Mouse (Mus musculus): ENCODE data around the gene Gm26992.
"Not testable (repeated sequence)": the region's sequence is repeated elsewhere in the genome, so short reads cannot be mapped to it uniquely, and the experiment has no call there.

Gm26992 gene

GRCm38 (mm10) chrX:103421710-103422109 is at the start of gene Gm26992:
Gm26992 (plus strand) TSS chrX:103422010.
- DNase-seq (ENCODE audit: low read depth, low spot score): no peak

GRCm38 (mm10) chrX:103374250-103374649 is 47.6 kb upstream of the Gm26992 start:
- no peak for DNase-seq (ENCODE audit: low read depth, low spot score)

GRCm38 (mm10) chrX:103384528-103384927 is 37.3 kb upstream of the Gm26992 start:
- no peak for DNase-seq (ENCODE audit: low read depth, low spot score)

- DNase-seq (ENCODE audit: low read depth, low spot score): no peak
Measured at GRCm38 (mm10) chrX:103388131-103388530, 33.7 kb upstream of the Gm26992 start.

- no peak for DNase-seq (ENCODE audit: low read depth, low spot score)
Measured at GRCm38 (mm10) chrX:103393841-103394240, 28.0 kb upstream of the Gm26992 start.

- no peak for DNase-seq (ENCODE audit: low read depth, low spot score)
Measured at GRCm38 (mm10) chrX:103405021-103405420, 16.8 kb upstream of the Gm26992 start.

GRCm38 (mm10) chrX:103414167-103414566 is 7.6 kb upstream of the Gm26992 start, which contains the start of gene Tsx:
Tsx (plus strand) TSS chrX:103414467.
- DNase-seq (ENCODE audit: low read depth, low spot score): no peak

- no peak for DNase-seq (ENCODE audit: low read depth, low spot score)
Measured at GRCm38 (mm10) chrX:103427677-103428076, 5.9 kb downstream of the Gm26992 start.

- DNase-seq (ENCODE audit: low read depth, low spot score): no peak
Measured at GRCm38 (mm10) chrX:103432293-103432692, 10.5 kb downstream of the Gm26992 start.

- no peak for DNase-seq (ENCODE audit: low read depth, low spot score)
Measured at GRCm38 (mm10) chrX:103438023-103438422, 16.2 kb downstream of the Gm26992 start.

GRCm38 (mm10) chrX:103440803-103441202 is 19.0 kb downstream of the Gm26992 start:
- peak; percentile 20 for DNase-seq (ENCODE audit: low read depth, low spot score)

- DNase-seq (ENCODE audit: low read depth, low spot score): peak; percentile 25
Measured at GRCm38 (mm10) chrX:103443755-103444154, 21.9 kb downstream of the Gm26992 start.

- no peak for DNase-seq (ENCODE audit: low read depth, low spot score)
Measured at GRCm38 (mm10) chrX:103447539-103448169, 25.8 kb downstream of the Gm26992 start.

GRCm38 (mm10) chrX:103448429-103448828 is 26.6 kb downstream of the Gm26992 start:
- not testable (repeated sequence) for DNase-seq (ENCODE audit: low read depth, low spot score)

GRCm38 (mm10) chrX:103448943-103449722 is 27.3 kb downstream of the Gm26992 start:
- DNase-seq (ENCODE audit: low read depth, low spot score): not testable (repeated sequence)

- no peak for DNase-seq (ENCODE audit: low read depth, low spot score)
Measured at GRCm38 (mm10) chrX:103452815-103453214, 31.0 kb downstream of the Gm26992 start.

- no peak for DNase-seq (ENCODE audit: low read depth, low spot score)
Measured at GRCm38 (mm10) chrX:103460056-103460455, 38.2 kb downstream of the Gm26992 start.

- no peak for DNase-seq (ENCODE audit: low read depth, low spot score)
Measured at GRCm38 (mm10) chrX:103468998-103469397, 47.2 kb downstream of the Gm26992 start.

GRCm38 (mm10) chrX:103472346-103472745 is 50.5 kb downstream of the Gm26992 start:
- DNase-seq (ENCODE audit: low read depth, low spot score): no peak

GRCm38 (mm10) chrX:103477507-103477906 is 55.7 kb downstream of the Gm26992 start:
- peak; percentile 62 for DNase-seq (ENCODE audit: low read depth, low spot score)

GRCm38 (mm10) chrX:103481243-103482096 is 59.7 kb downstream of the Gm26992 start:
- DNase-seq (ENCODE audit: low read depth, low spot score): no peak

GRCm38 (mm10) chrX:103482097-103482451 is 60.3 kb downstream of the Gm26992 start:
- no peak for DNase-seq (ENCODE audit: low read depth, low spot score)
